Mouse (Mus musculus) liver, embryonic 14.5 days (tissue): ENCODE data around the gene Pld3.

Source experiments
- CTCF ChIP-seq: IDR thresholded peaks from 2 replicates; pipeline ENCODE4 v1.5.1; 2016; ENCODE audit warnings: antibody characterized with exemption, low read depth, control low read depth
- EP300 ChIP-seq: IDR thresholded peaks from 2 replicates; pipeline ENCODE4 v1.6.1; 2016; ENCODE audit warnings: antibody characterized with exemption, low read depth

DNA sequence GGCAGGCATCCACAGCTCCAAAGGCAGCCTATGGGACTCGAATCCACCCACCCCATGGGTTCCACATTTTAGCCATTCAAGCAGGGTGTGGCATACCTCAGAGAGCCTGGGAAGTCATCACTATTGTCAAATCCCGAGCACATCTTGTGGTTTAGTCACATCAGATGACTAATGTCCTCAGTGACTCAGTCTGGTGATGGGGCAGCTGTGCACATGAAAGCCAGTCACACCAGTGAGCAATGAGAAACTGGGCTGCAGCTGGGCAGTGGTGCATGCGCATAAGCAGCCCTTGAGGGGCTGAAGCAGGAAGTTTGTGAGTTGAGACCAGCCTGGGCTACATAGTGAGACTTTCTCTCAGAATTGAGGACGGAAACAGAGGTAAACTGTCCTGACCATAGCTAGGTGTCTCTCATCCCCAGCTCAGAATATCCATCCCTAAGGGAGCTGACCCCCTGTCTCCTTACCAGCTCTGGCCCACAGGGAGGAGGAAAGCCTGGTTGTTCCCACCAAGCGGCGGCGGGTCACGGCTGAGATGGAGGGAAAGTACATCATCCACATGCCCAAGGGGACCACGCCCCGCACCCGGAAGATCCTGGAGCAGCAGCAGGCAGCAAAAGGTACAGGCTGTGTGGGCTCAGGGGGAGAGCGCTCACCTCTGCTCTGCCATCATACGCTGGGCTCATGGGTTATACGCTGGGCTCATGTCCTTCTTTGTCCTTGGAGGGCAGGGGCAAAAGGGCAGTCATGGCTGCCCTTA is 21.3 kb upstream of the Pld3 start:
- TF ChIP-seq CTCF (no peak), EP300 (no peak)
